Comparison of ENCODE assay signal across 9 mouse cellular contexts in genomic region chr3:67954459-67955065, GRCm38 (mm10).
DNase-seq lines count a peak whose midpoint lies in the region; ATAC-seq and TF ChIP-seq lines count a peak whose summit lies in the region.
"Had no signal": no experiment of that assay in that cellular context is flagged by ENCODE, and none has a peak within 500 bp of the region (broad histone marks: within the 10 kb centered on the region; RNA-seq: fewer than 3 reads in every experiment).

No protein-coding gene starts in this region.

- peak; percentile 70 for ATAC-seq in midbrain, embryonic 13.5 days
- no peak for ATAC-seq in activated CD4-positive, CD25-positive, alpha-beta regulatory T cell, adult 4 months

- H3K9me3 ChIP-seq in midbrain, embryonic 13.5 days, result no peaks in the 10 kb centered on the region
- H3K9me3 ChIP-seq: lung, embryonic 15.5 days had no signal

- 15% methylated on average over 5 of the region's 5 CpGs for WGBS in midbrain, embryonic 13.5 days

- H3K4me2 ChIP-seq in midbrain, embryonic 13.5 days (replicated peaks), result no peak overlapping the region
- H3K4me2 ChIP-seq: lung, embryonic 15.5 days had no signal

- intact Hi-C loops in gastrocnemius, adult 2 months (cut with DNase I), result no loop called here

- H3K27me3 ChIP-seq in midbrain, embryonic 13.5 days, result 0 out of 2 replicates have a peak, but pooled peaks cover 2% of the 10 kb centered on the region
- H3K27me3 ChIP-seq: lung, embryonic 15.5 days had no signal

- no peaks in the 10 kb centered on the region for H3K36me3 ChIP-seq in midbrain, embryonic 13.5 days
- H3K36me3 ChIP-seq: lung, embryonic 15.5 days had no signal

- H3K27ac ChIP-seq in gastrocnemius, adult 2 months, result no peak overlapping the region
- H3K27ac ChIP-seq in midbrain, embryonic 13.5 days, result 0 out of 2 replicates have a peak overlapping the region, but pooled peaks have one; percentile 1
- H3K27ac ChIP-seq: lung, embryonic 15.5 days had no signal

- TF ChIP-seq CTCF in gastrocnemius, adult 2 months (IDR thresholded peaks at IDR 0.05), result no peak

- DNase-seq in gastrocnemius, adult 2 months, result peak; percentile 26
- no peak for DNase-seq in gastrocnemius, adult 18-20 months (ENCODE audit: low spot score)
- peak; percentile 40 for DNase-seq in NIH3T3 (ENCODE audit: low read depth)
- peak; percentile 10 to 24 for DNase-seq in frontal cortex, postnatal 10 days (ENCODE audit: low spot score in 2 of 2)
- no peak for DNase-seq in kidney, adult 9 months
- no peak for DNase-seq in cerebellum, adult 9-10 months

- no peak overlapping the region for H3K4me3 ChIP-seq in gastrocnemius, adult 2 months
- no peak overlapping the region for H3K4me3 ChIP-seq in midbrain, embryonic 13.5 days (replicated peaks)
- H3K4me3 ChIP-seq: lung, embryonic 15.5 days had no signal

- H3K4me1 ChIP-seq in midbrain, embryonic 13.5 days (replicated peaks), result peaks cover 45% of the 10 kb centered on the region

- no peak overlapping the region for H3K9ac ChIP-seq in midbrain, embryonic 13.5 days (replicated peaks)
- H3K9ac ChIP-seq: lung, embryonic 15.5 days had no signal

Comparison
In these comparisons a context has a peak if more than half of its experiments do, and no peak if none do; other contexts are left out.
1. DNase-seq: peak in gastrocnemius, adult 2 months (single experiment), NIH3T3 (single experiment) and frontal cortex, postnatal 10 days (2 of 2); none in gastrocnemius, adult 18-20 months (single experiment), kidney, adult 9 months (single experiment) and cerebellum, adult 9-10 months (single experiment).